Mouse (Mus musculus): ENCODE data around the gene Fzd5.

Fzd5 gene

DNA sequence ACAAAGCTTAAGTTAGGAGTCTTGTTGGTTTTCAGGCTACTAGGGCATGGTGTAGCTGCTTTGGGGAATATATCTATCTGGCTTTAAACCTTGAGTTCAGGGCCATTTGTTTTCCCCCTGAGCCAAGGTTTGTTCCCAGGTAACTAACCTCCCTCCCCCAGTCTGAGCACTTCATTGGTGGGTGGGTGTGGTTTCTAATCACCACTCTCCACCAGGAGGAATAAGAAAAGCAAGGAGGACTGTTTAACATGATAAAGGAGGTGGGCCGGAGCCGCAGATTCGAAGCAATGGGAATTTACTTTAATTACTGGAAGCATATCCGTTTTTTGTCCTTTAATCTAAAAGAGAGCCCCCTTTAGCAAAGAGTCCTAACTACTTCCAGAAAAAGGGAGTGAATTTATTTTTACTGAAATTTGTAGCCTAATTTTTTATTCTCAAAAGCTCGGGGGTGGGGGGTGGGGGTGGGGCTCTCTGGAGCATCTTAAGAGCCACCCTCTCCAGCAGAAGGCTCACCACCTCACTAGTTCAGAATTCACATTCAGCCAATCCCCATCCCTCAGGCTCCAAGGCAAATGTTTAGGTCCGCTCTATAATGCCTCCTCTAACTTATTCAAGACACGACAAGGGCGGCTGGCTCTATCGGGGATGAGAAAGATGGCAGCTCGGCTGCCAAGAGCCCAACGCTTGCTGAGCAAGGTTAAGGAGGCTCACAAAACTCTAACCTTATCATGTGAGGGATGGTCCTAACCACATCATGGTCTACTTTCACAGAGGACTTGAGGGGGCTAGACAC is 3.9 kb downstream of the Fzd5 start:
- DNase-seq: no peak

DNA sequence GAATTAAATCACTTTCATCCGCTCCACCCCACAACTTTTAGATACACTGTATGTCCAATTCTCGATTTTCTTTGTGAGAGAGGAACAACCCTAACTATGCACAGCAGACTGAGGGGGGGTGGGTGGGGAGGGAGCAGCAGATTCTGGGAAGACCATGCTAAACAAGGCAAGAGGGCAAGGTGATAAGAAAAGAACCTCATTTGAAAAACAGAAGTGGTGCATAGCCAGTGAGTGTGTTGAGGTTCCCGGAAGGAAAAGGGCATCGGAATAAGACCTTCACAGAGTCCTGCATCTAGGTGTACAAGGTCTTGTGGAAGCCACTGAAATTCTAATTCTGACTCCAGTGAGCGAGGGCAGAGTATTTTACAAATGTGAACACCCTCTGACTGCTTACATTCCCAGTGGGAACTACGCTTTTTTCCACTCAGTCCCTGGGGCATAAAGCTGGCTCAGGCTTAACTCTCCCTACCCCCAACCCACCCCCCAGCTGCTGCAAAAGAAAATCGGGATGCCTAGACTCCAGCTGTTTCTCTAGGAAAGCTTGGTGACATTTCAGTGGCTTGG is 4.8 kb downstream of the Fzd5 start:
- no peak for DNase-seq

DNA sequence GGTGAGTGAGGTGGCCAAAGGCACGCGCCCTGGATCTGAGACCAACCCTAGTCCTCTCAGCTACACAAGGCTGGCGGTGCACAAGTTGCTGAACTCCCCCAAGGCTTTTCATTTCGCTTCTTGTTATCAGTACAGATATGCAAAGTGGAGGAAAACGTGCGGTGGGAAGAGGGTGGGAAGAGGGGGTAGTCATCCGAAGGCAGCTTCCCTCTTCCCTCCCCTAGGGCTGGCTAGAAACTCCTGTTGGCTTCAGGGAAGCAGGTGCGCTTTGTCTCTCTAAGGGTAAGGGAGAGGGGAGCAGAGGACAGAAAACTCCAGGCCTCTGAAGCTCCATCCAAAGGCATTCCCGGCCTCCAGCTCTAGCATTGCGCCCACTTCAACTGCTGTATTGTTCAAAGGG is 5.4 kb downstream of the Fzd5 start:
- DNase-seq: no peak

DNA sequence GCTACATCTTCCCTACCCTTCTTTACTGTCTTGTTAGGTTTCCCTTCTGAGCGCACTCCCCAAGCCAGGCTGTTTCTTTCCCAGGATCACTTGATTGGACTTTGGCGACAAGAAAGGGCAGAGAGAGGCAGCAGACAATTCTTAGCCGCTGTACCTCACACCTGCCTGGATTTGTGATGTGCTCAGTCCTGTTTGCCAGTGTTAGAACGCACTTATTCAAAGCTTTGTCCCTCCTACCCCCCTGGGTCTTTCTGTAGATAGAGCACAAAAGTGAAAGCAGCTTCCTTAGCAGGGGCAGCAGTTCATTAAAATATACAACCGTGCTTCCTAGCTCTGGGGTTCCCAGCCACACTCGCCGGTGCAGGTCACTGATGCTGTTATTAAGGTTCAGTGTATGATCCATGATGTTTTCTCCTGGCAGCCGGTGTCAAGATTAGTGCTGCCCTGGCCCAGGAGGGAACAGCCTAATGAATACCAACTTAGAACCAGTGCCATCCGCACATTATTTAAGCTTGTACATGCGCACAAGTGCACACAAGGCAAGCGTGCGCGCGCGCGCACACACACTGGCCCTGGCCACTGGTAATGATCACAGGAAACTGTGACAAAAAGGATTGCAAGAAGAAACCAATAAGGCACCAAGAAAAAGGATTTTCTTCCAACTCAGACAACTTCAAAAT is 6.1 kb downstream of the Fzd5 start:
- no peak for DNase-seq

DNA sequence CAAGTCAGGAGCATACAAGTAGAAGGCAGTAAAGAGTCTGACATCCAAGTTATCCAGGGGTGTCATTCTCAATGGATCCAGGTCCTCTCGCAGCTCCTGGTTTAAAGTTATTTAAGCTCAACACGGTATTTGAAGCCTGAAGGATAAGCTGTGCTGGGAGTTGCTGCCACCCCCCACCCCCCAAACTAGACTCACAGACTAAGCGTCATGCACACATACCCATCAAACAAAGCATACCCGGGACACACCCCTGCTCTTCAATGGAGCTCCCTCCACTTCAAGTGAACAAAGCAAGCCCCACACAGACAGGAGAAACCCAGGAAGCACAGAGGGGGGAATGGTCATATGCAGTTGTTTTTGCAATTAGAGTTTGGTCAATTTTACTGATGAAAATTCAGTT is 7.5 kb downstream of the Fzd5 start:
- DNase-seq: no peak

DNA sequence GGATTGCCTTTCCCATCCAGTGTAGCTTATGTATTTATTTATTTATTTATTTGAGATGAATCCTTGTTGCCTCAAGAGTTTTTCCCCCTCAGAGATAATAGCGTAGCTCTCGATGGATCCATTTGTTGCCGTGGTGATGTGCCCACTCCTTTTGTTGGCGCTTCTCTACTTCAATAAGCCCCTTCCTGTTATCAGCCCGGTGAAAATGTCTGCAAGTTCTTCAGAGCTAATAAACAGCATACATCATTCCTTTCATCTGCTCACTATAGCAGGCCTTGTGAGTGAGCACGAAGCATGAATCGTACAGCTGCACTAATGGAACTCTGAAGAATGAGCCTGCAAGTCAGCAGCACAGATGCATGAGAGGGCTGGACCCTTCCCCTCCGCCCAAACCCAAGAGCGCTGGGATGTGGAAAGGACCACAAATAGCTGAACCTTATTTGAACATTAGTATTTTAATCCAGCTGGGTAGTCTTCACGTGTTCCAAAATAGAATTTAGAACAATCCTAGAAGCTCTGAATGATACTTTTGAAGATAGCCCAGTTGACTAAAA is 16.4 kb downstream of the Fzd5 start:
- no peak for DNase-seq

DNA sequence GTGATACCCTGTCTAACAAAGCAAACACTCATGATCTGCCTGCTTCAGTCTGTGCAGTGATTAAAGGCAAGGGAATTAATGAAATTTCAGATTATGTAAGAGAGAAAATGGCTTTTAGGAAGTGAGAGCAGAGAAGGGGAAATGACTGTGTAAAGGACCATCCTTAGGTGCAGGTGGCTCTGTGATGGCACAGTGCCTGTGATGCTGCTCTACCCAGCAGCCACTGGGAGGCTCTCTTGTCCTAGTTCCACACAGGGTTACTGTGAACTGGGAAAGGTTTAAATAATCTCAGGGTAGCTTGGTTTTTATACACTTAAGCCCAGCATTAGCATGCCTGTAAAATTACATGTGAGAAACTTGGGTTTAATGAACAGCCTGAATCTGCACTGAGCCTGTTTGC is 20.0 kb downstream of the Fzd5 start:
- DNase-seq: peak; percentile 70

DNA sequence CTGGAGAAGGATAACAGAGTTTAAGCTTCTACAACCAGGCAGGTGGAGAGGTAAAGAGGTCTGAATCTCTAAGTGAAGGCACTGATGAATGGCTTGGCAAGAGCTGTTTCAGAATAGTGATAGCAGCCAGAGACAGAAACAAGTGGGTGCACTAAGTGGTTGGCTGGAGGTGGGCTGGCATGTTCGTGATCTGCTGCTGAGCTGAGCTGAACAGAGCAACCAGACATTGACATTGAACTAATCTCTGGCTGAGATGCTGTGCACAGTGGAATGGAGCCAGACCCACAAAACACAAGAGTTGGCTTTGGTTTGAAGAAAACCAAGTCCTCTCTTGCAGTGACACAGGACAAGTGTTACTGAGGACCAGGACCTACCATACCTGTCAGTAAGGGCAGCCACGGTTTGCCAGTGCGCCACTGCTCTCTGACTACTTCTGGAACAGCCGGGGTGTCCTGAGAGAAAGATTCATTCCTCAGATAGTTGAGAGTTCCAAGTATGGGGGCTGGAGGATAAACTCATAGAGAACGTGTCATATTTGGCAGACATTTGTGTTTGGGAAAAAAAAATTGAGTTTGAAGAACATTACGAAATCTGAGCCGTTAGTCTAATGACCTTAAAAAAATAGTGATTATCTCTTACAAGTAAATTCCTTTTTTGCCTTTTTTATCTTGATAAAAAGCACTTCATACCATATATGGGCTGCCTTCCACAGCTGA is 20.8 kb downstream of the Fzd5 start:
- DNase-seq: no peak

DNA sequence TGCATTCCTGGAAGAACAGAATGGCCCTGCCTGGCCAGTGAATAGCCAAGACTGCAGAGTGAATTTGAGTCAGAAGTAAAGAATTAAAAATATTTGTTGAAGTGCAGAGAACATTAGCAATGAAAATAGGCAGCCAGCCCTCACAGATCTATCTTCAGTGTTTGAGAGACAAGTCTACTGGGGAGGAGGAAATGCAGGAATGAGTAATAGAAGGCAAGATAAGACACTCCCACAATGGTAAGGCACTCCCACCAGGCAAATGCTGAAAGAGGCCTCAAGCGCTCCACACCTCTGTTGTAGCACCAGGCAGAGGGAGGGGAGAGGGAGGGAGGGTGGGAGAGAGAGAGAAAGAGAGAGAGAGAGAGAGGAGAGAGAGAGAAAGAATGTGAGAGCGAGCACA is 22.1 kb downstream of the Fzd5 start:
- no peak for DNase-seq

DNA sequence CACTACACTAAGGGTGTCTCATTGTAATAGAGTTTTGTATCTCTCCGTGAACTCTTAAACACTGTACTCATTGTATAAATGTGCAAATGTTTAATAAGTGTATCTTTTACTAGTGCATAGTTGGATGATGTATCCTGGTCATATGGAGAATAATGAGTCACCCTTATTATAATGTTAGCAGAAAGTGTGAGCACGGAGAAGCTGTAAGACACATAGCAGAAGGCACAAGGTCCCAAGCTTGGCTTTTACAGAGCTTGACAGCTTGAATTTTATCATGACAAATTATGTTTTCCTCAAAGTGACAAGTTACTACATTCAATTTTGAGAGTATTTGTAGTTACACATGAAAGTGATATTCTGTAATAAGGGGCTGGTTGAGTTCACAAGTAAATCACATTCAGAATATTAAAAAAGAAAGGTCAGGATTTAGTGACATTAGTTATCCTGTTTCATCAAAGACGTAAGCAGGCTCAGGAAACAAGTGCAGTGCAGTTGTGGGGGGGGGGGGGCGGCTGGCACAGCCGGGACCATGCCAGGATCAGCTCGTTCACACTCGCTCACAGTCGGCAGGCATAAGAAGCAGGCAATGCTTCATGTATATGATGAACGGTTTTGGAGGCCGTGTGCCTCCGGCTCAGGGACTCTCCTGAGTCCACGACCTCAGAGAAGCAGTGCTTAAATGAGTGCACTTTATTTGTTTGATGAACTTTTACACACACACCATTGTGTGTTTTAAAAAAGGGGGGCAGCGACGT is 25.4 kb downstream of the Fzd5 start:
- DNase-seq: no peak

DNA sequence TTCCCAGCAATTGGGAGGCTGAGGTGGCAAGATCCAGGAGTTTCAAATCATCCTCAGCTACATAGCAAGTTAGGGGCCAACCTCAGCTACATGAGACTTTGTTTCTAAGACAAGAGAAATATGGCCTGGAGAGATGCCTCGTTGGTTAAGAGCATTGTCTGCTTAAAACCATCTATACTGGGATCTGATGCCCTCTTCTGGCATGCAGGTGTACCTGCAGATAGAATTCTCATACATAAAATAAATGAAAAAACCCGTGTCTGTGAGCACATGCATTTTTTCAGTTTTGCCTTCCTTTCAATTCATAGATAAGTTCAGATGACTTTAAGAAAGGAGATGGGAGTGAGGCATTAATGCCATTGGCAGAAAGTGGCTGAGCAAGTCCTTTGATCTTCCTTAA is 27.7 kb downstream of the Fzd5 start:
- DNase-seq: peak; percentile 14

DNA sequence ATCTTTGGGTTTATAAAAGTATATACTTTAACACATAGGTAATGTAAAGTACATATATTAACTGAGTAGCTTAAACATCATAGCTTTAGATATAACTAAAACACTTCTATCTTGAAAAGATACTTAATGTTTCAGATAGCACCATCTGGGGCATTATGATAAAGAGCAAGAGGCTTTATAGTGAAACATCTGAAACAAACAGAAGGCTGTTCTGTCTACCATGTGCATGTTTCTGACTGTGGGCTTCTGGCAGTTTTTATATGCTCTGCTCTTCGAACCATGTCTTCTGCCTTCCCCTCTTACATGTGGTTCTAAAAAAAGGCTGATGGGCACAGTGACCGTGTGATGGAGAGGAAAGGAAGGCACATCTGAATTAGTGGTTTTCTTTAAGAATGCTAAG is 30.9 kb downstream of the Fzd5 start:
- DNase-seq: no peak

DNA sequence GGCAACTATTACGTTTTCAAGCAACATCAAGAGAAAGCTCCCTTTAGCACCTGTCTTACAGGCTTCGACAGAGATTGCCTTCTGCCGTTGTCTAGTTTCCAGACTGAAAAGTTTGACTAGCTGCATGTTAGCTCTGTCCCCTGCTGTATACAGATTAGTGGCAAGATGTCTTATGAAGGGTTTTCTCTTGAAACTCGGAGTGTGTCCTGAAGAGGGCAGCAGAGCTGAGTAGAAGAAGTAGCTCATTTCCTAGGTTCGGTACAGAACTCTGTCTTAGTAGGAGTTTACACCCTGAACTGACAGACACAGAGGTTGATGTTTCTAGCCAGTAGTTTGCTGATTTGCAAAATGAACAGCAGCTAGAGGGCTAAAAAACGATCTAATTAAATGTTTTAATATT is 32.3 kb downstream of the Fzd5 start:
- DNase-seq: peak; percentile 81

DNA sequence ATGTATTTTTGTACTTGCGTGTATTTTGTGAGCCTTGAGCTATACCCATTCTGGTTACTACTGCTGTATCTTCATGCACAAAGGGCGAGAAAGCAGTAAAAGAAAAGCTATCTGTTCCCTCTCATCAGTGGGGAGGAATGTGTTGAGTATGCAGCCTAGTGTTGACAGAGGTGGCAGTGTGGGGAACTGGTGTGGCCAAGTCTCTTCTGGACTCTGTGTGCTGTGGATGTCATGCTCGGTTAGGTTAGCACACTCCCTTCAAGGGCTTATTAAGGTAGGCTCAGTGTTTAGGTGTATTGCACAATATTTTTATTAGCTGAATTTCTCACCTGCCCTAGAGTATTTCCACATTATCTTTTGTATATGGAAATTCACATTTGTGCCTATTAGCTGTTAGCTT is 35.8 kb downstream of the Fzd5 start:
- DNase-seq: peak; percentile 23

DNA sequence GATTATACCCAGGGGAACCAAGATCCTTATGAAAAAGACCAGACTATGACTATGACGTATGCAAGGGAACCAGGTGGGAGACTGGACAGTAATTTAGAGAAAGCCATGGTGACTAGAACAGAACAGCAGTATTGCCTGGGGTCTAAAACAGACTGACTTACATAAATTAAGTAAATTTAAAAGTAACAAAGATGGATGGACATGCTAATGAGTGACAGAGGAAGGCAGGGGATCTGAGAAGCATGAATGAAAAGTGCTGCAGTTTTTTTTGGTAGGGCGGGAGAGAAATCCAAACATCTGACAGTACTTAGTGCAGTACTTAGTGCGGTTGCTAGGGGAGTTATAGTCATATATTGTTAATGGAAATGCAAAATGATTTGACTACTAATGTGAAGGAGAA is 42.4 kb downstream of the Fzd5 start:
- no peak for DNase-seq

DNA sequence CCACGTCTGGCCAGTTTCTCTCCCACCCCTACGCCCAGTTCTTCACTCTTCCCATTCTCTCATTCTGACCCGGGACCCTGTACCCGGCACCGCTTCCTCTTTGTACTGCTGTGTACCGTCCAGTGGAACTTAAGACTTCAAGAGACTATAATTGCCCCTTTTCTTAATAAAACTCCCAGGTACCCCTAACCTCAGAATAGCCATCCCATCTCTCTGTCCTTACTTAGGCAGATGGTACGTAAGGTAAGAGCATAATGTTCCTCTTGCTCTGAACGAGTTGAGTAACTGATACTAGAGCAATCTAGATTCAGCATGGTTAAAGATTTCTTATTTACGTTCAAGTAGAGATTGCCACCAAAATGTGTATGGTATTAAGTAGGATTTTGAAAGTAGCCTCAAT is 46.0 kb downstream of the Fzd5 start:
- DNase-seq: no peak

DNA sequence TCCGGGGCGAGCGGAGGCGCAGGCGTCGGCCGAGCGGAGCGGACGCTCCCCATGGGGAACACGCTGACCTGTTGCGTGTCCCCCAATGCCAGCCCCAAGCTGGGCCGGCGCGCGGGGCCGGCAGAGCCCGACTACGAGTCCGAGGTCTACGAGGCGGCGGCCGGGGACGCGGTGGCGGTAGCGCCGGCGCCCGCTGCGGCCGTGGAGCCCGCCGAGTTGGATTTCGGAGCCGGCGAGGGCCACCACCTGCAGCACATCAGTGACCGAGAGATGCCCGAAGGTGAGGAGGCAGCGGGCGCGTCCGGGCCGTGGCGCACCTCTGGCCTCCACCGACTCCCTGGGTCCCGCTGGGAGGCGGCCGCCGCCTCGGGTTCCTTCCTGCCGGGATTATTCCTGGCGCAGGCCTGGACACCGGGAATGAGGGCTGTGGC is 46.4 kb downstream of the Fzd5 start:
- peak; percentile 67 for DNase-seq

DNA sequence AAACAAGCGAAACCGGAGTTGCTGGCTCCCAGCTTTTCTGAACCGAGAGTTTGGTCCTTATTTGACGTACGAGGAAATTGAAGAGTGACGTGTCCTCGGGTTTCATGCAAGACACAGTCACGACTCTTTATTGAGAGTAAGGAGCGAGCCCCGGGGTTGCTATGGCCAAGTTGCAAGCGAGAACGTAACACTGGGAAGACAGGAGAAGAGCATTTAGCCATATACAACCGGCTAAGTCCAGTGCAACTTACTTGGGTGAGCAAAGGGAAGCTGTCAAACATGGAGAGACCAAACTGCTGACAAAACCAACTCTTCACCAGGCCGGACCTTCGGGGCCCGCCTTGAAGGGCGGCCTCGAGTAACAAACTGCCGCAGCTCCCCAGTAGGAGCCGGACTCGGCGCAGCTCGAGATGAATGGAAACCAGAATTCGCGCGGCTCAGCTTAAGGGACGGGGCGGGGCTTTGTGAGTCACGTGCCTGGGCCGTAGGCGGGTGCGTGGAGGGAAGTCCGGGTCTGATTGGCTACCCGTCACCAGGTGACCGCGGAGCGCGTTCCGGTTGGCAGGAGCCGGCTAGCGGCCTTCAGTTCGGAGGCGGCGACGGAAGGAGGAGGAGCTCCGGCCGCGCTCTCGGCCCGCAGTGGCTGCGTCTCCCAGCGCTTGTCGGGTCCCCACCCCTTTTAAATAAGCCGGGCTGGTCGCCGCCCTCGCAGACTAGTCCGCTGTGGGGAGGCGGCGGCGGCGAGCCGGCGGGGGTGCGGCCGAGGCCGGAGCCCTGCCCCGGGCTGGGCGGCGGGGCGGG is 47.1 kb downstream of the Fzd5 start, which contains the start of gene Ccnyl1:
Ccnyl1 (plus strand) TSS at position 243 of the 801 bp plus-strand sequence.
- peak; percentile 99 for DNase-seq

DNA sequence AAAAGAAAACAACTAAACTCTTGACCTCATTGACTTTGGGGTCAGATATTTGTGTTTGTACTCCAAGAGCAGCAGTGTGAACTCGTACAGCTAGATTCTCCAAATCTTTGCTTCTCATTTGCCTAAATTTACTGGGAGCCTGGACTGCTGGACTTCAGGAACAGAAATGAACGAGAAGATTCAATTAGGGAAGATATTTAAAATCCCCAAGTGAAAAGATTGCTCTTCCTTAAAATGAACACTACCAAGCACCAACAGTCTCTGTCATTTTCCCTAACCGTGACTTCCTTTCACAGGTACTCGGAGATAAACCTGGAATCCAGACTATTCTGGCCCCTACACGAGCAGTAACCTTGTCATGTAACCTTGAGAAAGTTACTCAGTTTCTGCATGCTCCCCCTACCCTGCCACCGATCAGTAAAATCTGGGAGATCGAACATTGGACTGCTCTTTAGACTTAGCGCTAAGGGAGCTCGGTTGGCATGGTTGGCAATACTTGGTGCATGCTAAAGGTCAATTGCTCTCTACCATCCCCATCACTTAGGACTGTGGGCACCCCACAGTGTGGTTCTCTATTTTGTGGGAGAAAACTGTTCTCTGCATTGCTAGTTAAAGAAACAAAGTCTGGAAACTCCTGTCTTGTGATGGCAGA is 47.9 kb downstream of the Fzd5 start:
- DNase-seq: no peak

DNA sequence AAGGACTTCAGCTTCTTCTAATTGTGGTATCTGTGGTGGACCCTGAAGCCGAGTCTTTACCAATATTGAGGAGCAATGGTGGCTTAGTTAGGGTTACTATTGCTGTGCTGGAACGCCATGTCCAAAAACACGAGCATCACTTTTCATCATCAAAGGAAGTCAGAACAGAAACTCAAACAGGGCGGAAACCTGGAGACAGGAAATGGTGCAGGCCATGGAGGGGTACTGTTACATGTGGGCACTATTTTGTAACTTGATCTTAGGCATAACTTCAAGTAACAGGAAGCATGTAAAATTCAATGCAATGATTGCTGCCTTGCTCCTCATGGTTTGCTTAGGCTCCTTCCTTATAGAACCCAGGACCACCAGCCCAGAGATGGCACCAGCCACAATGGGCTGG is 49.5 kb downstream of the Fzd5 start:
- no peak for DNase-seq

DNA sequence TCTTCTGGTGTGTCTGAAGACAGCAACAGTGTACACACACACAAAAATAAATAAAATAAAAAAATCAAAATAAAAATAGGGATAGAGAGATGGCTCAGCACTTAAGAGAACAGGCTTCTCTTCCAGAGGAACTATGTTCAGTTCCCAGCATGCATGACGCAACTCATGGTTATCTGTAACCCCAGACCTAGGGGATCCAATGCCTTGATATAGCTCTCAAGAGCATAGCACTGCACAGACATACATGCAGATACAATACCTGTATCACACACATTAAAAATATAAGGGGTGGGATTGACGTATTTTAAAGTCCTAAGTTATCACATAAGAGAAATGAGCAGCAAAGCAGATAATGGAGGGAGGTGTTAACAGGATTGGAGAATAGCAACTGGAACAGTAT is 53.1 kb downstream of the Fzd5 start:
- no peak for DNase-seq

Data from kidney, postnatal 10 days (tissue).